Mouse (Mus musculus): ENCODE data around the gene Traf3. TPM values are rescaled to one million over a fixed set of nuclear protein-coding genes. Genes with fewer than 3 reads are reported as not detected.
A peak's percentile ranks its signal among the peaks of the same experiment; 100 is the strongest.

Traf3 gene
- 16.8 and 20.2 TPM in 2 replicates for polyA plus RNA-seq (2012; rRNA removed)

GRCm38 (mm10) chr12:111165831-111166591, at the start of gene Traf3:
Traf3 (plus strand) TSS chr12:111166370.
- H3K4me3 ChIP-seq (replicated peaks; ENCODE audit: extremely low read depth, low read depth, low read length): peak within 1 kb of the TSS; percentile 64
- peak; percentile 68 for DNase-seq
- WGBS: 5% methylated on average over 72 of the region's 105 CpGs
- H3K4me1 ChIP-seq (ENCODE audit: control insufficient read depth, insufficient read depth, low read length): peaks cover 7% of the 10 kb centered on the region
- TF ChIP-seq POLR2A (IDR thresholded peaks at IDR 0.05; ENCODE audit: borderline replicate concordance, extremely low read depth, low read depth, low read length): peak; percentile 45; the same call in 1 of the 2 replicates
- no peak for TF ChIP-seq CTCF (IDR thresholded peaks at IDR 0.05; ENCODE audit: insufficient read depth, low read length)

GRCm38 (mm10) chr12:111119506-111120085, 46.6 kb upstream of the Traf3 start:
- WGBS: 98% methylated on average over 5 of the region's 5 CpGs
- Histone ChIP-seq H3K4me1 (ENCODE audit: control insufficient read depth, insufficient read depth, low read length) (no peaks in the 10 kb centered on the region), H3K4me3 (replicated peaks; ENCODE audit: extremely low read depth, low read depth, low read length) (no peak overlapping the region)
- TF ChIP-seq CTCF (IDR thresholded peaks at IDR 0.05; ENCODE audit: insufficient read depth, low read length): no peak
- no peak for TF ChIP-seq POLR2A (IDR thresholded peaks at IDR 0.05; ENCODE audit: borderline replicate concordance, extremely low read depth, low read depth, low read length)
- DNase-seq: no peak

- Histone ChIP-seq H3K4me1 (ENCODE audit: control insufficient read depth, insufficient read depth, low read length) (no peaks in the 10 kb centered on the region), H3K4me3 (replicated peaks; ENCODE audit: extremely low read depth, low read depth, low read length) (no peak overlapping the region)
- no peak for DNase-seq
- 87% methylated on average over 9 of the region's 9 CpGs for WGBS
- no peak for TF ChIP-seq POLR2A (IDR thresholded peaks at IDR 0.05; ENCODE audit: borderline replicate concordance, extremely low read depth, low read depth, low read length)
- no peak for TF ChIP-seq CTCF (IDR thresholded peaks at IDR 0.05; ENCODE audit: insufficient read depth, low read length)
Measured at GRCm38 (mm10) chr12:111120976-111121645, 45.1 kb upstream of the Traf3 start.

DNA sequence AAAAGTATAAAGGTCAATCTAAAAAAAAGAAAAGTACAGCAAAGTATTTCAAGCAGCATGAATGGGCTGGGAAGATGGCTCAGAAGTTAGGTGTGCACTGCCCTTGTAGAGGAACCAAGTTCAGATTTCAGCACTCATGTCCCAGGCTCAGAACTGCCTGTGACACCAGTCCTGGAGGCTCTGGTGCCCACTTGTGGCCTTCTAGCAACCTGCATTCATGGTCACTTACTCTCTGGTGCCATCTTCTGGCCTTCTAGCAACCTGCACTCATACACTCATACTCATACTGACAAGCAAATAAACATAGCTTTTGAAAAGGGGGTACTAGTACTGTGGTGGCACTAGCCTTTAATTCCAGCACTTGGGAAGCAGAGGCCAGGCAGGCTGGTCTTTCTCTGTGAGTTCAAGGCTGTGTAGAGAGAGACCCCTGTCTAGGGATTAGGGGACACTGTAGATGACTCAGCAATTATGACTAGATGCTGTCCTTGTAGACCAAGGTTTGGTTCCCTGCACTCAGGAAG, 43.8 kb upstream of the Traf3 start:
- no peak for DNase-seq
- Histone ChIP-seq H3K4me1 (ENCODE audit: control insufficient read depth, insufficient read depth, low read length) (no peaks in the 10 kb centered on the region), H3K4me3 (replicated peaks; ENCODE audit: extremely low read depth, low read depth, low read length) (no peak overlapping the region)
- TF ChIP-seq POLR2A (IDR thresholded peaks at IDR 0.05; ENCODE audit: borderline replicate concordance, extremely low read depth, low read depth, low read length) (no peak), CTCF (IDR thresholded peaks at IDR 0.05; ENCODE audit: insufficient read depth, low read length) (peak; percentile 52)

GRCm38 (mm10) chr12:111124601-111125260, 41.4 kb upstream of the Traf3 start:
- no peak for TF ChIP-seq CTCF (IDR thresholded peaks at IDR 0.05; ENCODE audit: insufficient read depth, low read length)
- no peak for TF ChIP-seq POLR2A (IDR thresholded peaks at IDR 0.05; ENCODE audit: borderline replicate concordance, extremely low read depth, low read depth, low read length)
- Histone ChIP-seq H3K4me1 (ENCODE audit: control insufficient read depth, insufficient read depth, low read length) (no peaks in the 10 kb centered on the region), H3K4me3 (replicated peaks; ENCODE audit: extremely low read depth, low read depth, low read length) (no peak overlapping the region)
- 77% methylated on average over 14 of the region's 14 CpGs for WGBS
- DNase-seq: no peak

- H3K4me3 ChIP-seq (replicated peaks; ENCODE audit: extremely low read depth, low read depth, low read length): no peak overlapping the region
- no peaks in the 10 kb centered on the region for H3K4me1 ChIP-seq (ENCODE audit: control insufficient read depth, insufficient read depth, low read length)
- WGBS: 71% methylated on average over 6 of the region's 6 CpGs
- DNase-seq: no peak
- TF ChIP-seq CTCF (IDR thresholded peaks at IDR 0.05; ENCODE audit: insufficient read depth, low read length): no peak
- no peak for TF ChIP-seq POLR2A (IDR thresholded peaks at IDR 0.05; ENCODE audit: borderline replicate concordance, extremely low read depth, low read depth, low read length)
Measured at GRCm38 (mm10) chr12:111125666-111126065, 40.5 kb upstream of the Traf3 start.

DNA sequence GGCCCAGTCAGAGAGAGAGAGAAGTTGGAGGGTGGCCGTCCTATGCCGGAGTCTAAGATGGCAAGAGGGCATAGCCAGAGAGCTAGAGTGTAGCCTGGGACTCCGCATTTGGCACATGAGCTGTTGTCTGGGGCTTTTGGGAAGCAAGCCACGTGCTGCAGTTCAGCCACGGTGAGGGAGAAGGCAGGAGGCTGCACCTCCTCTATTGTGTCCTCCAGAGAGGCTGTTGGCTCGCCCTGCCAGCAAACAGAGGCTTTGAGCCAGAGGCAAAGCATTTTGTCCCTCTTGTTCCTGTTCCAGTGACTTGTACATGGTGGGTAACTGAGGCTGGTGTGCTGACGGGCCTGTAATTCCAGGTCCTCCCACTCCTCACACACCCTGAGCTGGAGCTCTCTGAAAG, 32.0 kb upstream of the Traf3 start:
- H3K4me3 ChIP-seq (replicated peaks; ENCODE audit: extremely low read depth, low read depth, low read length): no peak overlapping the region
- 74% methylated on average over 7 of the region's 7 CpGs for WGBS
- H3K4me1 ChIP-seq (ENCODE audit: control insufficient read depth, insufficient read depth, low read length): no peaks in the 10 kb centered on the region
- no peak for DNase-seq
- TF ChIP-seq POLR2A (IDR thresholded peaks at IDR 0.05; ENCODE audit: borderline replicate concordance, extremely low read depth, low read depth, low read length) (no peak), CTCF (IDR thresholded peaks at IDR 0.05; ENCODE audit: insufficient read depth, low read length) (no peak)

DNA sequence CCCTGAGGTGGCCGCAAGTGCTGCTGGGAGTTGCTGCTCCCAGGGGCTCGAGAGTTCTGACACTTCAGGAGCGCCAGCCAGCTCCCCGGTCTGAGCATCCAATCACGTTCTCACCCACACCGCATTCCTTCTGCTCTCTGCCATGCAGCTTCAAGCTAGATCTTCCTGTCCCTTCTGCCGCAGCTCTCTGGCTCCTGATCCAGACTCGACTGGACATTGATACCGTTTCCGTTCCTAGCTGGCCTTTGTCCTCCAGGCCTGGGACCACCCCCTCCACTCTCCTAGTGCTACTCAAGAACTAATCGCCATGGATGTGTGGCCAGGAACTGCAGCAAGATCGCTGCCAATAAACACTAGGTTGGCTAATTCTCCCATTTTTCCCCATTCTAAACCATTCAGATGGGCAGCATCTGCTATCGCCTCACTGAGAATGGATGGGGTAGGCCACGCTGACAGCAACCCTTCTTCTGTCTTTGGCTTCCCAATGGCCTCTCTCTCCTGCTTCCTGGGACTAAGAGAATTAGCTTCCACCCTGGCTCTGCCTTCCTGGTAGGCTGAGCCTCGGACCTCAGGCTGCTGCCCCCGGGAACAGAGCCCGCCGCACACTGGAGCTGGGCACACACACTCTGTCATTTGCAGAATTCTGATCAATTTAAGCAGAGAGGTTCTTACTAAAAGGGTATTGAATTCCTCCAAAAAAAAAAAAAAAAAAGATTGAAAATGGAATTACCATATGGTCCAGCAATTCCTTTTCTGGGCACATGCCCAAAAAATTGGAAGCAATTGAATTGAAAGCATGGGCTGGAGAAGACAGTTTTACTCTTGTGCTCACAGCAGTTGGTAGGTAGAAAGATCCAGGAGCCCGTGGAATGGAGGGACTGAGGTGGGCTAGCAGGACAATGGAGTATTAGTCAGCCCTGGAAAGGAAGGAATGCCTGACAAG, 31.1 kb upstream of the Traf3 start:
- peak; percentile 11 for DNase-seq
- TF ChIP-seq CTCF (IDR thresholded peaks at IDR 0.05; ENCODE audit: insufficient read depth, low read length): no peak
- TF ChIP-seq POLR2A (IDR thresholded peaks at IDR 0.05; ENCODE audit: borderline replicate concordance, extremely low read depth, low read depth, low read length): no peak
- 50% methylated on average over 19 of the region's 19 CpGs for WGBS
- no peaks in the 10 kb centered on the region for H3K4me1 ChIP-seq (ENCODE audit: control insufficient read depth, insufficient read depth, low read length)
- H3K4me3 ChIP-seq (replicated peaks; ENCODE audit: extremely low read depth, low read depth, low read length): no peak overlapping the region

Measured in lung, adult 2 months (tissue).